Mouse (Mus musculus) activated CD4-positive, CD25-positive, alpha-beta regulatory T cell, adult 4 months (primary cell): ENCODE measurements around the gene Hus1b. TPM values are rescaled to one million over a fixed set of nuclear protein-coding genes. Genes with fewer than 3 reads are reported as not detected.

Experiments used
- ATAC-seq: one replicate; pipeline ENCODE4 v1.8.0; 2017
- polyA plus RNA-seq, 2 experiments: library from polyadenylated mRNA; unstranded; fragments of 100-300 nt; shearing (Covaris generic); gene quantifications; one replicate each; pipeline ENCODE4 v1.2.1; 2017

Hus1b gene
- polyA plus RNA-seq, 2 experiments from 2014 or later, result not detected

- no peak for ATAC-seq
These were observed 430 bp downstream of the Hus1b start for GRCm38 (mm10) chr13:30947129-30947528.

- ATAC-seq, result no peak
These were observed 1.8 kb downstream of the Hus1b start for GRCm38 (mm10) chr13:30945788-30946187.

DNA sequence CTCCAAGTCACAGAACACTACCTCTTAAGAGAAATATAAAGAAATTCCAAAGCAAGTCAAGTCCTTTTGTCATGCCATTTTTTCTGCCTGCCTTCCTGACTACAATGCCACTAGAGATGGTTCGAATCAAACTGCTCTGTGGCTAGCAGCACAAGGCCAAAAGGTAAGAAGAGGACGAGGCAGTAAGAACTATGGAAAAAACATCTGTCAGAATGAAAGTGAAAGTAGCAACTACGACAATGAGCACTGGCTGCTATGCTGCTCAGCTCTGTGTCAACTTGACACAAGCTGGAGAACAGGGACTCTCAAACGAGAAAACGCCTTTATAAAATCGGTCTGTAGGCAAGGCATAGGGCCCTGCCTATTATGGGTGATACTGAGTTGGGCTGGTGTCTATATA is 14.6 kb downstream of the Hus1b start:
- ATAC-seq, result peak; percentile 93

GRCm38 (mm10) chr13:30931613-30932012 is 15.9 kb downstream of the Hus1b start:
- ATAC-seq, result no peak

- no peak for ATAC-seq
These were observed 18.4 kb downstream of the Hus1b start for GRCm38 (mm10) chr13:30929119-30929518.

DNA sequence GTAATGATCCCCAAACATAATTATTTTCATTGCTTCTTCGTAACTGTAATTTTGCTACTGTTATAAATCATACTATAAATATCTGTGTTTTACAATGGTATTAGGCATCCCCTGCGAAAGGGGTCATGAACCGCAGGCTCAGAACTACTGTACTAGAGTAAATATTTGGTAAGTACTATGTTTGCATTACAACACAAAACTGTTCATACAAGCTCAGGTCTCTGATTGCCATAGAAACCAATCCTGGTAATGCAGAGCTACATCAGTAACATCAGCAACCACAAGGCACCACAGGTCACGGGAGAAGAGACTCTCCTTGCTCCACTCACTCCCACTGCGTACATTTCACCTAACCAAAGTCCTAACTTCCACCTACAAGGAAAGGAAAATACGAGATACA is 23.3 kb downstream of the Hus1b start:
- no peak for ATAC-seq

DNA sequence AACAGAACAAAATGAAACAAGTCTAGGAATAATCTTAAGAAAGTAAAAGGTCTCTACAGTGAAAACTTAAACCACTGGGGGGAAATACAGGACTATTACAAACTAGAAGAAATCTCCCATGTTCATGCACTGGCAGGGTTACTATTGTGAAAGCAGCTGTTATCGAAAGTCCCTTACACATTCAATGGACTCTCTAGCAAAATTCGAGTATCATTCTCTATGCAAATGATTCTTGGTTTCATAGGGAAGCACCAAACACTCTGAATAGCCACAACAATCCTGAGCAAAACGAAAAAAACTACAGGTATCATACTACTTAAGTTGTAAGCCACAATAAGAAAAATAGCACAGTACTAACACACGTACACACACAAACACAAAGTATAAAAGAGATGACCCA is 25.6 kb downstream of the Hus1b start:
- ATAC-seq, result no peak

GRCm38 (mm10) chr13:30913757-30914156 is 33.8 kb downstream of the Hus1b start:
- ATAC-seq, result peak; percentile 57

GRCm38 (mm10) chr13:30913028-30913427 is 34.5 kb downstream of the Hus1b start:
- peak; percentile 63 for ATAC-seq

DNA sequence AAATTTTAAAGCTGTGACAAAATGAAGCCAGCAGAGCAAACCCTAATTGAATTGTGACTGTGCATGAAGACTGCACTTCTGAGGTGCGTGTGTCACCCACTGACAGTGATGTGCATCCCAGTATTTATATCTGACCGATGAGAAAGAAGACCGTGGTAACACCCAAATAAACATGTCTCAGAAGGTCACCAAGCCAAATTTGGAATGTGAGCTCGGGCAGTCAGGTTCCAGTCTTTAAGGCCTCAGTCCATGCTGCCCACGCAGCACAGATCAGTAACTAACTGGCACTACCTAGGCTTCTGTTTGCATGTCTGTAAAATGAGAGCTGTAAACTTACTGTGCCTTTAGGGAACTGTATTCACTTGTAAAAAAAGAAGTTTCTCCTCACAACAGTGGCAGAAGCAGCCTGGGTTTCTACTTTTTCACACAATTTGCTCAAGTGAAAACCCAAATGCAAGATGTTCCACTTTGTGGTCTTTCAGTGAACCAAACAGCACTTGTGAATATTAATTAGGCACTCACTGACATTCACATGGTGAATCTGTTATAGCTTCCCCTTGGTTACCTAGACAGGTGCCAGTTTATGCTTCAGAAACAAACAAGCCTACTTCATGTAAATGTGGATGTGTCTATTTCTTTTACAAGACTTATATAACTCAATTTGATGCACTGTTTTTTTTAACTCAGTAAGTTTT is 35.5 kb downstream of the Hus1b start:
- ATAC-seq, result no peak

DNA sequence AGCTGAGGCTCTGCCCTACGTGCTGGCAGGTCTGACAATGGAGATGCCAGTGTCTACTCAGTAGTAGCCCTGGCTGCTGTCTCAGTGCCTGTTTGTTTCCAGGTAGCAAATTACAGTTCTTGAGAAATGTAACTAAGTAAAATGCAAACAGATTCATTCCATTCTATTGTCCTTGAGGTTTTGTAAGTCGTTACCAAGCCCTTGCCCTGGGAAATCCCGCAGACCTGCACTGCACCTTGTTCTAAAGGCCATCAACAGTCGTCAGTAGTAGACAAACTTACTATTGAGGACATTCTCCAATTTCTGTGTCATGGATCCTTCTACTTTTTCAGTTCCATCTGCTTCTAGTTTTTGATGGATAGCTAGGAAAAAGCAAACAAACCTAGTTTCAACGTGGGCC is 36.7 kb downstream of the Hus1b start:
- ATAC-seq, result no peak

DNA sequence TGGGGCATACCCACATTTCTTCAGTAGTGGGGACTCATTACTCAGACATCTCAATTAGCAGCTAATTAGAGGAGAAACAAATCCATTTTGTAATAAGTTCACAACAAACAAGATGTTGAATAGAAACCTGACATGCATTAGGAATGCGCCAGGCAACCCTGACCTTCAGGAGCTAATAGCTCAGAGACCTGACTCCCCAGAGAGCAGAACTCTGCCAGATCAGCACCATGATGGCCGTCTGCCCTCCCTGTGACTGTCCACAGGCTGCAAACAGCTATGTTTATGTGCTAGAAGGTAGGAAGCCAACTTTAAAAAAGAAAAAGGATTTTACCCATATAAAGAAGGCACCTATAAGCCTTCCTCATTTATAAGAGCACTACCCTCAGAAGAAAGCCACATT is 45.3 kb downstream of the Hus1b start:
- no peak for ATAC-seq

GRCm38 (mm10) chr13:30901387-30902041 is 46.0 kb downstream of the Hus1b start:
- peak; percentile 52 for ATAC-seq

Other genes starting within 250 kb of the Hus1b start
- 10 to 100 TPM; 23.8 to 26.4 TPM for gene Irf4, start 198.5 kb downstream of the Hus1b start, polyA plus RNA-seq
- gene Exoc2, start 26.3 kb upstream of the Hus1b start, polyA plus RNA-seq, result 10 to 100 TPM; 71.5 to 76.1 TPM
- under 1 TPM in 1 of 2 experiments, not detected in 1; 0.19 TPM for gene Gm5447, start 26.4 kb upstream of the Hus1b start, polyA plus RNA-seq